Mouse (Mus musculus): Measurements from ENCODE around the gene Wdr48. TPM values are rescaled to one million over a fixed set of nuclear protein-coding genes. Genes with fewer than 3 reads are reported as not detected.

The Wdr48 gene
- polyA plus RNA-seq, 1 experiment from 2014 or later = 38.7 TPM

- H3K27me3 ChIP-seq = no peaks in the 10 kb centered on the region
- POLR2A ChIA-PET = interaction anchor here (1.6 kb wide), 1 partner anchor 12 kb away, joined by 3 read pairs; no protein-coding TSS in a partner anchor
- no peak for DNase-seq (ENCODE audit: low read depth, low spot score)
- no peak for TF ChIP-seq CTCF (IDR thresholded peaks at IDR 0.05)
- CTCF ChIA-PET = interaction anchor here (0.8 to 1.5 kb wide), 6 partner anchors 12 to 103 kb away, joined by 3 to 6 read pairs (median 3); partner anchors contain the start of genes Gorasp1 and Ttc21a
- in situ Hi-C loops (cut with MboI; ENCODE audit: low pct_unique_long_range_greater_than_20kb) = loop anchor here (5.0 kb wide), 2 partner anchors 42 to 102 kb away; no protein-coding TSS in a partner anchor
- no peak for ATAC-seq
Observed at GRCm38 (mm10) chr9:119969811-119970210, 75.1 kb downstream of the Wdr48 start.

GRCm38 (mm10) chr9:119970221-119970620 is 75.5 kb downstream of the Wdr48 start:
- CTCF ChIA-PET = interaction anchor here (0.8 to 1.5 kb wide), 6 partner anchors 11 to 103 kb away, joined by 3 to 6 read pairs (median 3); partner anchors contain the start of genes Gorasp1 and Ttc21a
- in situ Hi-C loops (cut with MboI; ENCODE audit: low pct_unique_long_range_greater_than_20kb) = loop anchor here (5.0 kb wide), 1 partner anchor 42 kb away; no protein-coding TSS in a partner anchor
- no peak for DNase-seq (ENCODE audit: low read depth, low spot score)
- no peak for TF ChIP-seq CTCF (IDR thresholded peaks at IDR 0.05)
- POLR2A ChIA-PET = interaction anchor here (1.6 kb wide), 1 partner anchor 11 kb away, joined by 3 read pairs; no protein-coding TSS in a partner anchor
- no peaks in the 10 kb centered on the region for H3K27me3 ChIP-seq
- peak; percentile 15 for ATAC-seq

DNA sequence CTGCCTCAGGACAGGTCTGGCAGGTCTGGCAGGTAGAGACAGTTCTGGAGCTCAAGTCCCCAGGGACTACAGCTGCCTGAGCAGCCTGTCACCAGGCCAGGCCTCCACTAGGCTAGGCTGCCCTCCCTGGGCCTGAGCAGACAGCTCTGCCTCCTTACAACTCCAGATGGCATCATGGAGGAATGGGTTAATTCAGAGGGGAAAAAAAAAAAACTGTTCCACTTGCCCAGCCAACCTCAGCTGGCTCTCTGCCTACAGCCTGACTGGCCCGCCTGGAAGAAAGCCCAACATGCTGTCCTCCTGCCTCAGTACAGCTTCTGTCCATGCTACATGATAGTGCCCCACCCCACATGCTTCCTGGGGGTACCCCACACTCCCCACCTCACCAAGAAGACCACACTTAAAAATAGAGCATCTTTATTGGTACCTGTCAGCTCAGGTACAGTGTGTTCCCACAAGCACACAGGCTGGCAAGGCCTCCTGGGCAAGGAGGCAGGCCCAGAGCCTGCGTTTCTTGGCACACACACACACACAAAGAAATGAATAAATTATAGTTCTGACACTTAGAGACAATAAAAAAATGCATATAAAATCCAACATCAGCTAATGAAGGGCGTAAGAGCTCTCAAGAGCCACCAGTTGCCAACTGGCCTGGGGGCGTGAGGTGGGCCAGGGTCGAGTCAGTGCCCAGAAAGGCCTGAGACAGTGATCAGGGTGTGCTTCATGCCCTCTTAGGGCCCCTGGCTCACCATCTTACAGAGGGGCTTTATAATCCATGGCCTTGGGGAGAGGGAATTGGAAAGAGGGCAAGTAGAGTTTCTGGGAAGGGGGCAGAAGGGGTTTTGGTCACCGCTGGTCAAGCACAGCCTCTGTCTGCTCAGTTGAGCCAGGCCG is 76.3 kb downstream of the Wdr48 start:
- peak; percentile 29 for ATAC-seq
- ChIA-PET CTCF (interaction anchor here (1.0 to 1.5 kb wide), 4 partner anchors 23 to 128 kb away, joined by 3 to 6 read pairs (median 4); partner anchors contain the start of genes Gorasp1 and Ttc21a), POLR2A (interaction anchor here (1.6 kb wide), 1 partner anchor 10 kb away, joined by 3 read pairs; no protein-coding TSS in a partner anchor)
- H3K27me3 ChIP-seq = no peaks in the 10 kb centered on the region
- DNase-seq (ENCODE audit: low read depth, low spot score) = no peak
- in situ Hi-C loops (cut with MboI; ENCODE audit: low pct_unique_long_range_greater_than_20kb) = loop anchor here (5.0 kb wide), 1 partner anchor 41 kb away; no protein-coding TSS in a partner anchor
- TF ChIP-seq CTCF (IDR thresholded peaks at IDR 0.05) = no peak

DNA sequence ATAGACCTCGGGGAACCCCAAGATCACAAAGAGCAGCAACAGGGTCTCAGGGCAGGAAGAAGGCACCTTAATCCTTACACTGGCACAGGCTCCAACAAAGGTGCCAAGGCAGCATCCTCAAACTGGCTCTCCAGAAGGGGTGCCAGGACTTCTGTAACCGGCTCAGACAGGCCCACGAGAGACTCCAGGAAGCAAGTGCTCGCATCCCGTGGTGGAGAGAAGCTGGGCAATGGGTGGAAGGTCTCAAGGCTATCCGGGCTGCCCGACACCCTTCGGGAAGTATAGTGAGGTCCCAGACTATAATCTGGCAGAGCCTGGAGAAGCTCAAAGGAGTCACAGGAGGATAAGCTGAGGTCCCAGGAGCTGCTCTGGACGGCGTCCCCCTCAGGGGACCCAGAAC is 77.5 kb downstream of the Wdr48 start:
- TF ChIP-seq CTCF (IDR thresholded peaks at IDR 0.05) = no peak
- ChIA-PET POLR2A (no interaction called here), CTCF (no interaction called here)
- H3K27me3 ChIP-seq = no peaks in the 10 kb centered on the region
- no peak for DNase-seq (ENCODE audit: low read depth, low spot score)
- no peak for ATAC-seq
- in situ Hi-C loops (cut with MboI; ENCODE audit: low pct_unique_long_range_greater_than_20kb) = loop anchor here (5.0 kb wide), 1 partner anchor 40 kb away; no protein-coding TSS in a partner anchor

- DNase-seq (ENCODE audit: low read depth, low spot score) = no peak
Observed at GRCm38 (mm10) chr9:119972582-119972981, 77.9 kb downstream of the Wdr48 start.

GRCm38 (mm10) chr9:119973281-119973680 is 78.6 kb downstream of the Wdr48 start:
- H3K27me3 ChIP-seq = no peaks in the 10 kb centered on the region
- no peak for DNase-seq (ENCODE audit: low read depth, low spot score)
- TF ChIP-seq CTCF (IDR thresholded peaks at IDR 0.05) = no peak
- ATAC-seq = no peak
- in situ Hi-C loops (cut with MboI; ENCODE audit: low pct_unique_long_range_greater_than_20kb) = loop anchor here (5.0 kb wide), 1 partner anchor 39 kb away; no protein-coding TSS in a partner anchor
- ChIA-PET CTCF (interaction anchor here (1.5 kb wide), 1 partner anchor 10 kb away, joined by 4 read pairs; no protein-coding TSS in a partner anchor), POLR2A (interaction anchor here (0.9 kb wide), 1 partner anchor 9 kb away, joined by 3 read pairs; no protein-coding TSS in a partner anchor)

More at GRCm38 (mm10) chr9:119972582-119972981, 77.9 kb downstream of the Wdr48 start:
- in situ Hi-C loops (cut with MboI; ENCODE audit: low pct_unique_long_range_greater_than_20kb) = loop anchor here (5.0 kb wide), 1 partner anchor 40 kb away; no protein-coding TSS in a partner anchor
- ChIA-PET CTCF (no interaction called here), POLR2A (no interaction called here)
- no peaks in the 10 kb centered on the region for H3K27me3 ChIP-seq
- no peak for TF ChIP-seq CTCF (IDR thresholded peaks at IDR 0.05)
- ATAC-seq = no peak

DNA sequence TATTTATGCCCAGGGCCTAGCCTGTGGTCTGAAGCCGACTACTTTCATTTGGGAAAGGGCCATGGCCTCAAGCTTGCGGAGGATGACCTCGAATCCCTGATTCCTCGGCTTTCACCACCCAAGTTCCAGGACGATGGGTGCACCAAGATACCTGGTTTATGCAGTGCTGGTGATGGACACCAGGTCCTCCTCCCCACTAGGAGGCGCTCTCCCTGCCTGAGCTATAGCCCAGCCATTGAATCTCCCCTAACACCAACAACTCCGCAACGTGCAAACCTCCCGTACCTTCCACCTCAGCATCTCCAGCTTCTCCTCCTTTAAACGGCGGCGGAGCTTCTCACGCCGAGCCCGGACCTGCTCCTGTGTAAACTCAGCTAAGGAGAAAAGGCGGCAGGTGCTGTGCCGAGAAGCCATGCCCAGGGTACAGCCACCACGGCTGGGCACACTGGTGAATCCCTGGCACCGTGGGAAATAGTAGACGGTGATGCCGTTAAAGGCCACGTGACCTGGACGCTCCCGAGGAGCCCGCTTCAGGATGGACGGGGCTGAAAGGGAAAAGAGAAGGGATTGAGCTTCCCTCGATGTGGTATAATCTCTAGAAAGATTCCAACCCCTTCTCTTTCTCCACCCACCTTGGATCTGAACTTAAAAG is 79.3 kb downstream of the Wdr48 start:
- in situ Hi-C loops (cut with MboI; ENCODE audit: low pct_unique_long_range_greater_than_20kb) = loop anchor here (5.0 kb wide), 1 partner anchor 38 kb away; no protein-coding TSS in a partner anchor
- CTCF ChIA-PET = interaction anchor here (0.7 to 1.5 kb wide), 3 partner anchors 8 to 17 kb away, joined by 3 to 4 read pairs (median 3); no protein-coding TSS in a partner anchor
- POLR2A ChIA-PET = interaction anchor here (0.9 kb wide), 1 partner anchor 9 kb away, joined by 3 read pairs; no protein-coding TSS in a partner anchor
- no peak for TF ChIP-seq CTCF (IDR thresholded peaks at IDR 0.05)
- no peaks in the 10 kb centered on the region for H3K27me3 ChIP-seq
- ATAC-seq (no peak), DNase-seq (ENCODE audit: low read depth, low spot score) (no peak)

GRCm38 (mm10) chr9:119974609-119975008 is 79.9 kb downstream of the Wdr48 start:
- in situ Hi-C loops (cut with MboI; ENCODE audit: low pct_unique_long_range_greater_than_20kb) = loop anchor here (5.0 kb wide), 1 partner anchor 38 kb away; no protein-coding TSS in a partner anchor
- POLR2A ChIA-PET = no interaction called here
- CTCF ChIA-PET = interaction anchor here (0.7 to 1.5 kb wide), 2 partner anchors 7 to 9 kb away, joined by 3 to 4 read pairs; no protein-coding TSS in a partner anchor
- DNase-seq (ENCODE audit: low read depth, low spot score) (no peak), ATAC-seq (no peak)
- no peak for TF ChIP-seq CTCF (IDR thresholded peaks at IDR 0.05)
- H3K27me3 ChIP-seq = no peaks in the 10 kb centered on the region

DNA sequence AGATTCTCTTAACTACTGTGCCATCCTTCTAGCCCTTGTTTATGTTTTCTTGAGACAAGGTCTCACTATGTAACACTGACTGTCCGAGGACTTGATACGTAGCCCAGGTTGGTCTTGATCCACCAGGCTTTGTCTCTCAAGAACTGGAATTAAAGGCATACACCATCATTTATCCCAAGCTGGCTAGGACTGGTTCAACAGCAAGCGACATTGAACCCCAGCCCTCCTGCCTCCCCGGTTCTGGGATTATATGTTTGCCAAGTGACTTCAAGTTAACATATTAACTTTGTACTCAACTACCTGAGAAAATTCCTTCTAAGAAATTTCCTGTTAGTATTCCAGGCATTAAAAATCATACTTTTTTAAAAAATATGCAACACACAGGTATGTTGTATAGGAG is 80.6 kb downstream of the Wdr48 start:
- in situ Hi-C loops (cut with MboI; ENCODE audit: low pct_unique_long_range_greater_than_20kb) = no loop called here
- POLR2A ChIA-PET = no interaction called here
- no peaks in the 10 kb centered on the region for H3K27me3 ChIP-seq
- TF ChIP-seq CTCF (IDR thresholded peaks at IDR 0.05) = no peak
- ATAC-seq (no peak), DNase-seq (ENCODE audit: low read depth, low spot score) (no peak)
- CTCF ChIA-PET = no interaction called here

Other genes with a start within 250 kb of the Wdr48 start
- 0.08 TPM for gene Scn10a, start 175.6 kb upstream of the Wdr48 start, polyA plus RNA-seq (2021)
- gene Scn11a, start 69.4 kb upstream of the Wdr48 start, polyA plus RNA-seq (2021) = not detected
- gene Gorasp1, start 42.7 kb downstream of the Wdr48 start, polyA plus RNA-seq (2021) = 24.1 TPM
- gene Ttc21a, start 42.7 kb downstream of the Wdr48 start, polyA plus RNA-seq (2021) = 0.64 TPM
- gene Csrnp1, start 89.8 kb downstream of the Wdr48 start, polyA plus RNA-seq (2021) = 18.8 TPM
- 0.04 TPM for gene Xirp1, start 128.7 kb downstream of the Wdr48 start, polyA plus RNA-seq (2021)
- not detected for gene Cx3cr1, start 175.0 kb downstream of the Wdr48 start, polyA plus RNA-seq (2021)
- not detected for gene Ccr8, start 197.2 kb downstream of the Wdr48 start, polyA plus RNA-seq (2021)
- 27.3 TPM for gene Slc25a38, start 215.5 kb downstream of the Wdr48 start, polyA plus RNA-seq (2021)
- gene Rpsa, start 232.8 kb downstream of the Wdr48 start, polyA plus RNA-seq (2021) = 1,746 TPM

Measured in Patski (cell line).